Mouse (Mus musculus): ENCODE measurements around the gene Ccdc80. TPM values are rescaled to one million over a fixed set of nuclear protein-coding genes. Genes with fewer than 3 reads are reported as not detected.

Ccdc80 gene
- polyA plus RNA-seq, 1 experiment from 2014 or later, result 18.6 TPM

DNA sequence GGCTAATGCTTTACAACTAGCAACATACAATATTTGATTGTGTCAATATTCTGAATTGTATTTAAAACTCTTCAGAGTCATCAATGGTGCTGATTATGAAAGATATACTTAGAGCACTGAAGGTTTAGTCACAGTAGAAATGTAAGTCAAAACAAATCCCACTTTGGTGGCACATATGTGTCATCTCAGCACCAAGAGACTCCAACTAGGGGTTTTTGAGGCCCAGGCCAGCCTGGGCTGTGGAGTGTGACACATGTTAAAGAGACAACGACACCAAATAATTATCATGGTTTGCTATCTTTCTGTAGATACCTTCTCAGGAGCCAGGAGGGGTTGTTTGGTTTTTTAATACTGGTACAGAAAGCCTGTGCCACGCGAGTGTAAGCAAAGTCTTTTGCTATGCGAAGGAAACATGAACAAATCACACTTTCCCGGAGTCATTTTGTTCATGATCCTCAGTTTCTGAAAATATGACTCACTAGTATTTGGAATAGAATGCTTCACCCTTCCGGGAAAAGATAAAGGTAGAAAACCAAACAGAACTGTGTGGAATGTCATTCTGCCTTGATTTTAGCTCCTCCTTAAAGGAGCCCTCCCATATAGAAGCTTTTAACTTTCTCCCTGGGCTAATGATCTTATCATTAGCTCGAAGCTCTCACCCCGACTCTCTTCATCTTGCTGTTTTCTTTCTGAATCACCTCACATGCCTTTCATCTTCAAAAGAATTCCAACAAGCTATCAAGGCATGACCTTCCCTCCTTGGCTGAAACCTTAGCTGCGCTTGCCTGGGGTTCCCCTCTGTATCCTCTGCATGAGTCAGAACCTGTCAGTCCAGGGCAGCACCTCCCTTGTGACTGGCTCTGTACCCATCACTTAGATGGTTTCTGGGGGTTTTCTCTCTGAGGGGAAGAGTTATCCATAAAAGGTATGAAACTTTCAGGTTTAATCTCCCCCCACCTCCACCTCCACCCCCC lies 31.3 kb downstream of the Ccdc80 start:
- no peaks in the 10 kb centered on the region for H3K4me1 ChIP-seq (replicated peaks; ENCODE audit: control insufficient read depth, insufficient read depth, low read length)
- no peak for ATAC-seq (replicated peaks; ENCODE audit: low FRiP score)
- H3K4me2 ChIP-seq (ENCODE audit: low read depth, low read length, severe bottlenecking), result no peak overlapping the region
- H3K9me3 ChIP-seq (ENCODE audit: control insufficient read depth, low read length), result no peaks in the 10 kb centered on the region
- no peak overlapping the region for H3K4me3 ChIP-seq (ENCODE audit: low read depth, low read length)
- no peak for DNase-seq (ENCODE audit: low spot score)
- 70% methylated on average over 9 of the region's 9 CpGs for WGBS
- H3K27me3 ChIP-seq (ENCODE audit: control insufficient read depth, insufficient read depth, low read length), result no peaks in the 10 kb centered on the region
- H3K27ac ChIP-seq (ENCODE audit: low read depth, low read length), result no peak overlapping the region
- H3K36me3 ChIP-seq (ENCODE audit: control insufficient read depth, insufficient read depth, low read length), result no peaks in the 10 kb centered on the region
- H3K9ac ChIP-seq (ENCODE audit: low read length), result no peak overlapping the region

DNA sequence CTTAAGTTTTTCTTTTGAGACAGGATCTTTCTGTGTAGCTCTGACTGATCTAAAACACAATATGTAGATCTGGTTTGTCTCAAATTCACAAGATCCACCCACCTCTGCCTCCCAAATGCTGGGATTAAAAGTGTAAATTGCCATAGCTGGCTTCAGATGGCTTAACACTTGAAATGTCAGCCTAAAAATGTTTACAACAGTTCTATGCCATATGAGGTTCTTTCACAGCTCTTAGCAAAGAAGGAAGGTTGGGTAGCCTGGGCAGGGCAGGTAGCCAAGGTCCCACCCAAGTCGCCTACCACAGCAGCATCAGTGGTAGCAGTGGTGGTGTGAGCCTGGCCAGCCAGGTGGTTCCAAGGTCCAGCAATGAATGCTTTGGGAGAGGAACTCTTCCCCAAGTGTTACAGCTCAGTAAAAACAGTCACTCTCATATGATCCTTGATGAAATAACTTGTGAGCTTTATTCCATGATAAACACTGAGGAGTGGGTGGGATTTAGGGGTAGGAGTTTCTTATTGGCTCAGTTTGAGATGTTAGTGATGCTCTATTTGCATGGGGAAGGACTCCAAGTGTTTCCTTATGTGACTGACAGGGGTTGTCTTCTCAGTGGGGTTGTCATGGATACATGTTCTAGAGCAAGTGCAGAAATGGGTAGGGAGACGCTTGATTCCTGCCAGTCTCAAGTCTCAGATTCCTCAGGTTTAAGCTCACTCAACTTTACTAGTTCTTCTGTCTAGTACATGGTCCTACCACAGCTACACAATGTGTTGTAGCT lies 34.9 kb downstream of the Ccdc80 start:
- no peaks in the 10 kb centered on the region for H3K4me1 ChIP-seq (replicated peaks; ENCODE audit: control insufficient read depth, insufficient read depth, low read length)
- no peak overlapping the region for H3K27ac ChIP-seq (ENCODE audit: low read depth, low read length)
- ATAC-seq (replicated peaks; ENCODE audit: low FRiP score), result no peak
- no peak overlapping the region for H3K9ac ChIP-seq (ENCODE audit: low read length)
- no peaks in the 10 kb centered on the region for H3K27me3 ChIP-seq (ENCODE audit: control insufficient read depth, insufficient read depth, low read length)
- H3K4me2 ChIP-seq (ENCODE audit: low read depth, low read length, severe bottlenecking), result no peak overlapping the region
- no peak for DNase-seq (ENCODE audit: low spot score)
- no peaks in the 10 kb centered on the region for H3K9me3 ChIP-seq (ENCODE audit: control insufficient read depth, low read length)
- H3K36me3 ChIP-seq (ENCODE audit: control insufficient read depth, insufficient read depth, low read length), result no peaks in the 10 kb centered on the region
- H3K4me3 ChIP-seq (ENCODE audit: low read depth, low read length), result no peak overlapping the region
- 93% methylated on average over 2 of the region's 2 CpGs for WGBS

DNA sequence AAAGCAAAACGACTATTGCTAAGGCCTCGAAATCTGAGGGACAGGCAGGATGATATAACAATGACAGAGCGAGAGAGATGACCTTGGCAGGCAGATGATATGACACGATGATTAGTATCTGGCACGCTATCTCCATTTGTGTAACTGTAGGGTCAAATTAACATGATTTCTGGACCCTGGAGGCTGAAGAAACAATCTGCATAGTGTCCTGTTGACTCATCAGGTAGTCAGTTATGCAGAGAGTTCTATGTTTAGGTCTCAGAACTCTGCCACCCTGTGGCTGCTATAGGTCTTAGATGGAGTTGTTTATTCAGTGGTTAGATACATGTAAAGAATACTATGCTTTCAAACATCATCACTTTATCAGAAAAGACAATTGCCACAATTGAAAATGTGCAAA lies 48.5 kb downstream of the Ccdc80 start:
- Histone ChIP-seq H3K27ac (ENCODE audit: low read depth, low read length) (no peak overlapping the region), H3K27me3 (ENCODE audit: control insufficient read depth, insufficient read depth, low read length) (no peaks in the 10 kb centered on the region), H3K9me3 (ENCODE audit: control insufficient read depth, low read length) (no peaks in the 10 kb centered on the region), H3K4me3 (ENCODE audit: low read depth, low read length) (no peak overlapping the region), H3K36me3 (ENCODE audit: control insufficient read depth, insufficient read depth, low read length) (peaks cover 4% of the 10 kb centered on the region; the same call in 1 of the 2 replicates), H3K9ac (ENCODE audit: low read length) (no peak overlapping the region), H3K4me1 (replicated peaks; ENCODE audit: control insufficient read depth, insufficient read depth, low read length) (no peaks in the 10 kb centered on the region), H3K4me2 (ENCODE audit: low read depth, low read length, severe bottlenecking) (no peak overlapping the region)
- no peak for ATAC-seq (replicated peaks; ENCODE audit: low FRiP score)
- DNase-seq (ENCODE audit: low spot score), result no peak
- WGBS, result 95% methylated on average over 5 of the region's 5 CpGs

DNA sequence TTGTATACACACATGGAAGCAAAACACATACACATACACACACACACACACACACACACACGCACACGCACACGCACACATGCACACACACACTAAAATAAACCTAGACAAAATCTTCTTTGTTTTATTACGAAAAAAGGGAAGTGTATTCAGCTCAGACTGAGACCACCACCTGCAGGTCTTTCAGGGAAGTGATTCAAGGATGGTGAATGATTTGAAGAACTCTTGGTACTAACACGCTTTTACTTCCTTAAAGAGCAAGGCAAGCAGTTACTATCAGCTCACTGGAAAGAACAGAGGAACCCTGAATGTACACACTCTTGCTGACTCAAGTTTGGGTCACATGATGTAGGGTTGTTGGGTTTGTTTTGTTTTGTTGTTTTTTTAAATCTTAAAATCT lies 49.4 kb downstream of the Ccdc80 start:
- Histone ChIP-seq H3K27me3 (ENCODE audit: control insufficient read depth, insufficient read depth, low read length) (no peaks in the 10 kb centered on the region), H3K4me2 (ENCODE audit: low read depth, low read length, severe bottlenecking) (no peak overlapping the region), H3K36me3 (ENCODE audit: control insufficient read depth, insufficient read depth, low read length) (peaks cover 4% of the 10 kb centered on the region; the same call in 1 of the 2 replicates), H3K4me3 (ENCODE audit: low read depth, low read length) (no peak overlapping the region), H3K9me3 (ENCODE audit: control insufficient read depth, low read length) (no peaks in the 10 kb centered on the region), H3K27ac (ENCODE audit: low read depth, low read length) (no peak overlapping the region), H3K9ac (ENCODE audit: low read length) (no peak overlapping the region), H3K4me1 (replicated peaks; ENCODE audit: control insufficient read depth, insufficient read depth, low read length) (no peaks in the 10 kb centered on the region)
- DNase-seq (ENCODE audit: low spot score) (no peak), ATAC-seq (replicated peaks; ENCODE audit: low FRiP score) (no peak)
- 90% methylated on average over 5 of the region's 5 CpGs for WGBS

DNA sequence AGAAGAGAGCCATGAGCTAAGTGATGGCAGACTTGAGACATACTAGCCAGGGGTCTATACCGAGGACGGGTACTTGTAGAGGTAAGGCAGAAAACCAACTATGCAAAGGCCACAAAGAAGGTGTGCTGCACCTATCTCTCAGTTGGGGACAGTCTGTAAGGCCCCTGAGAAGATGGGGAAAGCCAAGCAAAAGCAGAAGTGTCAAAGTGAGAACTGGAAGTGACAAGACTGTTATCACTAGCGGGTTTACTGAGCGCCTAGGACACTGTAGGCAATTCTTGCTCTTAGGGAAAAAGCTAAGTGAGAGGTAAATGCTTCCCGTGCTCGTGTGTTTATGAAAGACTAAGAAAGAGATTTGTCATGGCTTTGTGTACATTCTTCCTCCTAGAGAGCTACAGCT lies 51.9 kb downstream of the Ccdc80 start:
- H3K36me3 ChIP-seq (ENCODE audit: control insufficient read depth, insufficient read depth, low read length), result peaks cover 4% of the 10 kb centered on the region; the same call in 1 of the 2 replicates
- DNase-seq (ENCODE audit: low spot score) (no peak), ATAC-seq (replicated peaks; ENCODE audit: low FRiP score) (no peak)
- no peak overlapping the region for H3K4me2 ChIP-seq (ENCODE audit: low read depth, low read length, severe bottlenecking)
- WGBS, result 97% methylated on average over 6 of the region's 6 CpGs
- H3K9me3 ChIP-seq (ENCODE audit: control insufficient read depth, low read length), result no peaks in the 10 kb centered on the region
- no peak overlapping the region for H3K27ac ChIP-seq (ENCODE audit: low read depth, low read length)
- H3K27me3 ChIP-seq (ENCODE audit: control insufficient read depth, insufficient read depth, low read length), result no peaks in the 10 kb centered on the region
- no peak overlapping the region for H3K9ac ChIP-seq (ENCODE audit: low read length)
- H3K4me1 ChIP-seq (replicated peaks; ENCODE audit: control insufficient read depth, insufficient read depth, low read length), result no peaks in the 10 kb centered on the region
- H3K4me3 ChIP-seq (ENCODE audit: low read depth, low read length), result no peak overlapping the region

DNA sequence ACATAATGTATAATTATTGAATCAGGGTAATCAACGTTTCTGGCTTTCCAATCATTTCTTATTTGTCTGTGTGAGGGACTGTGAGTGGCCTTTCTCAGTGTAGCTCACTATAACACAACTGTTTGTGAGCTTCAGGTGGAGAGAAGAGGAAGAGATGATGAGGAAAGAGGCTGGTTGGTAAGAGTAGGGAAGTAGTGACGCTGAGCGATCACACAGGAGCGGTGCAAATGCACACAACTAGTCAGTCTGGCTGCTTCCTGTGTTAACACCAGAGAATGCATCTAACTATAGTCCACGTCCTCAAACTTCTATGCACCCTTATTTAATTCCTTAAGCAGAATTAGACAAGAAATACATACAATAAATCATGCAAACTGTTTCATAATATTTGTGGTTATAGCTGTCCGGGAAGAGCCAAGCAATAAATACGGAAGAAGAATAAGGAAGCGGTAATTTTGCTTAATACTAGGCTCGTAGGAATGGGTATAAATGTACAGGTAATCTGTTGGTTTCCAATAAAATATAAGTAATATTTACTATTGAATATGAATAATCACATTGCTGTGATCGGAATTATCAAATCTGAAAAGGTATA lies 55.4 kb downstream of the Ccdc80 start:
- ATAC-seq (replicated peaks; ENCODE audit: low FRiP score), result no peak
- 94% methylated on average over 10 of the region's 10 CpGs for WGBS
- DNase-seq (ENCODE audit: low spot score), result no peak
- Histone ChIP-seq H3K4me1 (replicated peaks; ENCODE audit: control insufficient read depth, insufficient read depth, low read length) (no peaks in the 10 kb centered on the region), H3K27ac (ENCODE audit: low read depth, low read length) (no peak overlapping the region), H3K9me3 (ENCODE audit: control insufficient read depth, low read length) (no peaks in the 10 kb centered on the region), H3K36me3 (ENCODE audit: control insufficient read depth, insufficient read depth, low read length) (peaks cover 6% of the 10 kb centered on the region; the same call in 1 of the 2 replicates), H3K27me3 (ENCODE audit: control insufficient read depth, insufficient read depth, low read length) (no peaks in the 10 kb centered on the region), H3K4me2 (ENCODE audit: low read depth, low read length, severe bottlenecking) (no peak overlapping the region), H3K9ac (ENCODE audit: low read length) (no peak overlapping the region), H3K4me3 (ENCODE audit: low read depth, low read length) (no peak overlapping the region)

DNA sequence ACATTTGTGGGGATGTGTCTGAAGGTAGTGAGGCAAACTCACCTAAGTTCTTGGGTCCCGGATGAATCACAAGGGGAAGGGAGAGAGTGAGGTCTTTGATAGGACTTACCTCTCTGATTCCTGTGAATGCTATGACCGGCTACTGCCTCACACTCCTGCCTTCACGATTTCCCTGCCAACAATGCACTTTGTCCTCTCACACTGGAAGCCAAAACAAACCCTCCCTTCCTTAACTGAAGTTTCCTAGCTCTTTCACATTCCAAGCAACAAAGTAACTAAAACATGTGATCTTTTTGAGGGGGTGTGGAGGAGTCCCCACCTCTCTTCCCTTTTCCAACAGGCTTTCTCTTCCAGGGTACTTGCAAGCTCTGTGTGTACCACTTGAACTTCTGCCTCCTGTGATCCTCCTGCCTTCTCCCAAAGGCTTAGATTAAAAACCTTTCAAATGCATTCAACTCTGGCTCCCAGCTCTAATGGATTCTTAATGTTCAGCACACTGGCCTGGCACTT lies 61.6 kb downstream of the Ccdc80 start:
- Histone ChIP-seq H3K27me3 (ENCODE audit: control insufficient read depth, insufficient read depth, low read length) (no peaks in the 10 kb centered on the region), H3K36me3 (ENCODE audit: control insufficient read depth, insufficient read depth, low read length) (peaks cover 2% of the 10 kb centered on the region; the same call in 1 of the 2 replicates), H3K4me2 (ENCODE audit: low read depth, low read length, severe bottlenecking) (no peak overlapping the region), H3K9ac (ENCODE audit: low read length) (no peak overlapping the region), H3K4me3 (ENCODE audit: low read depth, low read length) (no peak overlapping the region), H3K4me1 (replicated peaks; ENCODE audit: control insufficient read depth, insufficient read depth, low read length) (peaks cover 4% of the 10 kb centered on the region; the same call in 1 of the 2 replicates), H3K9me3 (ENCODE audit: control insufficient read depth, low read length) (no peaks in the 10 kb centered on the region), H3K27ac (ENCODE audit: low read depth, low read length) (no peak overlapping the region)
- WGBS, result 97% methylated on average over 3 of the region's 3 CpGs
- ATAC-seq (replicated peaks; ENCODE audit: low FRiP score), result no peak
- DNase-seq (ENCODE audit: low spot score), result no peak

GRCm38 (mm10) chr16:45158136-45158521 lies 64.9 kb downstream of the Ccdc80 start:
- Histone ChIP-seq H3K4me2 (ENCODE audit: low read depth, low read length, severe bottlenecking) (peak overlapping the region; percentile 86), H3K27me3 (ENCODE audit: control insufficient read depth, insufficient read depth, low read length) (no peaks in the 10 kb centered on the region), H3K36me3 (ENCODE audit: control insufficient read depth, insufficient read depth, low read length) (no peaks in the 10 kb centered on the region), H3K9ac (ENCODE audit: low read length) (peak overlapping the region; percentile 82), H3K4me1 (replicated peaks; ENCODE audit: control insufficient read depth, insufficient read depth, low read length) (peaks cover 4% of the 10 kb centered on the region; the same call in 1 of the 2 replicates), H3K9me3 (ENCODE audit: control insufficient read depth, low read length) (no peaks in the 10 kb centered on the region), H3K4me3 (ENCODE audit: low read depth, low read length) (peak overlapping the region; percentile 80), H3K27ac (ENCODE audit: low read depth, low read length) (peak overlapping the region; percentile 81; the same call in 1 of the 2 replicates)
- 1% methylated on average over 20 of the region's 20 CpGs for WGBS
- DNase-seq (ENCODE audit: low spot score) (peak; percentile 85), ATAC-seq (replicated peaks; ENCODE audit: low FRiP score) (peak; percentile 74)

Data from forebrain, embryonic 11.5 days (tissue).